Mouse (Mus musculus) G1E (cell line): ENCODE results near the gene Tom1l1. TPM values are rescaled to one million over a fixed set of nuclear protein-coding genes. Genes with fewer than 3 reads are reported as not detected.
"Not testable (repeated sequence)": the region's sequence is repeated elsewhere in the genome, so short reads cannot be mapped to it uniquely, and the experiment has no call there.

Experiments
- ATAC-seq: 2 replicates; pipeline ENCODE4 v1.8.0; 2016; ENCODE audit warnings: mild to moderate bottlenecking; ENCODE audit not compliant: insufficient number of reproducible peaks, poor library complexity, low FRiP score, severe bottlenecking; ENCODE audit errors: extremely low read depth
- DNase-seq: peaks from one replicate; pipeline ENCODE4 v3.0.0; 2012; ENCODE audit warnings: low spot score
- H3K27me3 ChIP-seq: 2 replicates; pipeline ENCODE4 v1.6.1; 2012; ENCODE audit warnings: mild to moderate bottlenecking, low read length, inconsistent platforms; ENCODE audit not compliant: insufficient read depth
- H3K36me3 ChIP-seq: replicated peaks from 2 replicates; pipeline ENCODE3; 2012; ENCODE audit warnings: mild to moderate bottlenecking, inconsistent platforms
- H3K4me1 ChIP-seq: 2 replicates; pipeline ENCODE4 v1.6.1; 2012; ENCODE audit warnings: low read depth, low read length, inconsistent platforms, mixed read lengths; ENCODE audit not compliant: insufficient read depth
- H3K4me3 ChIP-seq: 2 replicates; pipeline ENCODE4 v1.5.1; 2012; ENCODE audit warnings: low read depth, mild to moderate bottlenecking, inconsistent platforms, low read length, moderate library complexity, mixed read lengths
- H3K9me3 ChIP-seq: replicated peaks from 2 replicates; pipeline ENCODE4 v1.6.1; 2012; ENCODE audit warnings: inconsistent platforms
- CTCF ChIP-seq: IDR thresholded peaks from 2 replicates; pipeline ENCODE4 v1.5.1; 2012; ENCODE audit warnings: low read depth, low read length, inconsistent platforms, mixed read lengths
- GATA1 ChIP-seq: IDR thresholded peaks from 2 replicates; pipeline ENCODE4 v1.6.1; 2012; ENCODE audit warnings: borderline replicate concordance, low read length, inconsistent platforms, mixed read lengths
- GATA2 ChIP-seq: IDR thresholded peaks from 2 replicates; pipeline ENCODE4 v1.6.1; 2012; ENCODE audit warnings: low read depth, low read length, inconsistent platforms, borderline replicate concordance
- POLR2AphosphoS5 ChIP-seq: IDR thresholded peaks from 2 replicates; pipeline ENCODE4 v1.6.1; 2012; ENCODE audit warnings: low read depth, low read length, inconsistent platforms; ENCODE audit not compliant: insufficient replicate concordance
- TAL1 ChIP-seq: conservative IDR thresholded peaks from 2 replicates; pipeline ENCODE4 v1.6.1; 2012; ENCODE audit warnings: low read depth, low read length, inconsistent platforms, mixed read lengths
- polyA plus RNA-seq: library from polyadenylated mRNA; stranded (reverse); fragments of >175 nt; gene quantifications from 2 replicates; pipeline ENCODE4 v1.2.3, GENCODE M21; 2012
- total RNA-seq, 2 experiments: library from RNA; stranded (forward) in 1 of 2; stranded (reverse) in 1 of 2; fragments of 200-1000 nt in 1 of 2; fragments of >200 nt in 1 of 2; fragmentation: Nextera tagmentation in 1 of 2; gene quantifications; 2 replicates each; pipeline ENCODE4 v1.2.3; 2014 to 2017

Gene Tom1l1
- total and polyA plus RNA-seq, 3 experiments: 2.0 to 75.4 (median 43.2) TPM

GRCm38 (mm10) chr11:90711596-90711995 lies 23.4 kb upstream of the Tom1l1 start:
- H3K4me1 ChIP-seq: no peaks in the 10 kb centered on the region
- no peak overlapping the region for H3K4me3 ChIP-seq
- ATAC-seq (no peak), DNase-seq (no peak)
- no peaks in the 10 kb centered on the region for H3K36me3 ChIP-seq
- H3K27me3 ChIP-seq: no peaks in the 10 kb centered on the region
- H3K9me3 ChIP-seq: no peaks in the 10 kb centered on the region
- TF ChIP-seq CTCF (no peak), GATA2 (no peak), GATA1 (no peak), POLR2AphosphoS5 (no peak), TAL1 (no peak)

DNA sequence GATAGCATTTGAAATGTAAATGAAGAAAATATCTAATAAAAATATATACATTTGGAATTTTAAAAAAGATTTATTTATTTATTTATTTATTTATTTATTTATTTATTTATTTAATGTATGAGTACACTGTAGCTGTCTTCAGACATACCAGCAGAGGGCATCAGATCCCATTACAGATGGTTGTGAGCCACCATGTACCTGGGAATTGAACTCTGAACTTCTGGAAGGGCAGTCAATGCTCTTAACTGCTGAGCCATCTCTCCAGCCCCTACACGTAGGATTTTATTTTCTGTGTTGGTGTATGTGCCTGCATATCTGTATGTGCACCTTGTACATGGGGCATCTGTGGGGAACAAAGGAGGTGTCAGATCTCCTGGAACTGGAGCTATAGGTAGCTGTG lies 19.0 kb upstream of the Tom1l1 start:
- not testable (repeated sequence) for ATAC-seq, DNase-seq

DNA sequence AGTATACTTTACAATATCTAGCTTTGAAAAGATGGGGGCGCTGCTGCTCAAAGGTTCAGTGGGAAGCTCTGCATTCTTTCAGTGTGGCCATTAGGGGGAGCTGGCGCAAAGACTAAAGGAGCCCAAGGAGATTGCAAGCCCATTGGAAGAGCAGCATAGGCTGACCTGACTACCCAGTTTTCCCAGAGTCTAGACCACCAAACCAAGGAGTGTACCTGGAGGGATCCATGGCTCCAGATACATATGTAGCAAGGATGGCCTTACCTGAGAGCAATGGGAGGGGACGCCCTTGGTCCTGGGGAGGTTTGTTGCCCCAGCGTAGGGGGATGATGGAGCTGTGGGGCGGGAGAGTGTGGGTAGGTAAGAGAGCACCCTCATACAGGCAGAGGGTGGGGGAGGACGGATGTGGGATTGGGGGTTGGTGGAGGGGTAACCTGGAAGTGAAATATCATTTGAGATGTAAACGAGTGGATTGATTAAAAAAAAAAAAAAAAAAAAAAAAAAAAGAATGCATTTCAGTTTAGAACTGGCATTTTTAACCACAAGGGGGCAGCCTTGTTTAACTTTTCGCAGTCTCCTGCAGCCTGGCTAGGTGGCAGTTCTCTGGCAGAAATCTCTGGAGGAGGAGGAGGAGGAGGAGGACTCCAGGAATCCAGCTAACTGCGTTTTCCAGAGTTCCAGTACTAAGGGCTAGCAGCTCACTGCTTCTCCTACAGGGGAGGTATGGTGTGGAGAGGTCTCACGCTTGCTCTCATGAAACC lies 9.5 kb upstream of the Tom1l1 start:
- H3K9me3 ChIP-seq: no peaks in the 10 kb centered on the region
- H3K36me3 ChIP-seq: no peaks in the 10 kb centered on the region
- DNase-seq (peak; percentile 39), ATAC-seq (peak; percentile 86)
- TF ChIP-seq GATA1 (no peak), CTCF (peak; percentile 58; the same call in 1 of the 2 replicates)
- peaks cover 17% of the 10 kb centered on the region for H3K27me3 ChIP-seq
- no peak overlapping the region for H3K4me3 ChIP-seq
- peaks cover 9% of the 10 kb centered on the region for H3K4me1 ChIP-seq

More for the DNA sequence above, 19.0 kb upstream of the Tom1l1 start:
- not testable (repeated sequence) for H3K9me3 ChIP-seq, H3K27me3 ChIP-seq, H3K4me1 ChIP-seq, H3K36me3 ChIP-seq, H3K4me3 ChIP-seq

GRCm38 (mm10) chr11:90695811-90696210 lies 7.6 kb upstream of the Tom1l1 start:
- no peak for DNase-seq
- ATAC-seq: no peak
- Histone ChIP-seq H3K4me1 (peaks cover 9% of the 10 kb centered on the region), H3K27me3 (peaks cover 27% of the 10 kb centered on the region), H3K4me3 (no peak overlapping the region), H3K36me3 (no peaks in the 10 kb centered on the region), H3K9me3 (no peaks in the 10 kb centered on the region)
- no peak for TF ChIP-seq POLR2AphosphoS5
- no peak for TF ChIP-seq CTCF
- no peak for TF ChIP-seq TAL1
- TF ChIP-seq GATA1: no peak
- no peak for TF ChIP-seq GATA2

- TF ChIP-seq CTCF (no peak), GATA2 (no peak), TAL1 (no peak), POLR2AphosphoS5 (no peak), GATA1 (no peak)
- peaks cover 9% of the 10 kb centered on the region for H3K4me1 ChIP-seq
- H3K9me3 ChIP-seq: no peaks in the 10 kb centered on the region
- ATAC-seq (no peak), DNase-seq (no peak)
- peaks cover 30% of the 10 kb centered on the region for H3K27me3 ChIP-seq
- no peak overlapping the region for H3K4me3 ChIP-seq
- H3K36me3 ChIP-seq: no peaks in the 10 kb centered on the region
These were observed 6.0 kb upstream of the Tom1l1 start for GRCm38 (mm10) chr11:90694206-90694605.

GRCm38 (mm10) chr11:90690361-90690760 lies 2.2 kb upstream of the Tom1l1 start:
- H3K36me3 ChIP-seq: no peaks in the 10 kb centered on the region
- ATAC-seq: no peak
- no peak overlapping the region for H3K4me3 ChIP-seq
- TF ChIP-seq GATA2: no peak
- TF ChIP-seq CTCF: no peak
- TF ChIP-seq GATA1: no peak
- no peak for TF ChIP-seq POLR2AphosphoS5
- TF ChIP-seq TAL1: no peak
- H3K4me1 ChIP-seq: peaks cover 30% of the 10 kb centered on the region
- H3K27me3 ChIP-seq: peaks cover 39% of the 10 kb centered on the region
- DNase-seq: no peak
- no peaks in the 10 kb centered on the region for H3K9me3 ChIP-seq

DNA sequence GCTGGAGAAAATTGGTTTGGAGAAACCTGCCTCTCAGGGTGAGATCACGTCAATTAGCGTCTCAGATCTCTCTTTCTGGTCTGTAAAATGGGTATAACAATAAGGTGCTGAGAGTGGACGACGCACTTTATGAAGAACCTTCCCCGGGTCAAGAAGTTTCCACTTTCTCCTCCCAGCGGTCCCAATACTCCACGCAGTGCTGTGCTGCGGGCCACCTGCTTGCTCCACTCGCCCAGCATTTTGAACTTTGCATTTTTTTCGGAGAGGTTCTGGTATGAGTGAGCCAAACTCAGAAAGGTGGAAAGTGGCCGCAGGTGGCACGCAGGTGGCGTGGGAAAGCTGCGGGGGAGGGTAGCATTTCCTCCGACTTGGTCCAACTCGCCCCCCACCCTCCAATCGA lies 1.1 kb downstream of the Tom1l1 start:
- peaks cover 24% of the 10 kb centered on the region for H3K27me3 ChIP-seq
- no peaks in the 10 kb centered on the region for H3K9me3 ChIP-seq
- H3K36me3 ChIP-seq: peaks cover 23% of the 10 kb centered on the region
- TF ChIP-seq POLR2AphosphoS5: no peak
- TF ChIP-seq CTCF: no peak
- no peak for TF ChIP-seq GATA2
- TF ChIP-seq GATA1: no peak
- no peak for TF ChIP-seq TAL1
- no peak for DNase-seq
- ATAC-seq: no peak
- peaks cover 33% of the 10 kb centered on the region for H3K4me1 ChIP-seq
- peak overlapping the region; percentile 79 for H3K4me3 ChIP-seq
